Mouse (Mus musculus) kidney, postnatal 14 days (tissue): ENCODE data around the gene Prcc.
"Not testable (repeated sequence)": the region's sequence is repeated elsewhere in the genome, so short reads cannot be mapped to it uniquely, and the experiment has no call there.

Source experiments
- DNase-seq: peaks from one replicate; pipeline ENCODE4 v3.0.0; 2022; ENCODE audit warnings: mixed read lengths

Prcc gene

GRCm38 (mm10) chr3:87905880-87906485 is 20.6 kb upstream of the Prcc start, which contains the start of gene Hdgf:
Gene Hdgf (plus strand): TSS chr3:87906321.
- peak; percentile 97 for DNase-seq

- DNase-seq = no peak
These were observed 18.4 kb upstream of the Prcc start for GRCm38 (mm10) chr3:87903821-87904220.

GRCm38 (mm10) chr3:87901959-87902358 is 16.6 kb upstream of the Prcc start:
- not testable (repeated sequence) for DNase-seq

- DNase-seq = no peak
These were observed 15.7 kb upstream of the Prcc start for GRCm38 (mm10) chr3:87901036-87901624.

- no peak for DNase-seq
These were observed 14.4 kb upstream of the Prcc start for GRCm38 (mm10) chr3:87899776-87900175.

GRCm38 (mm10) chr3:87899266-87899665 is 13.9 kb upstream of the Prcc start:
- DNase-seq = no peak

GRCm38 (mm10) chr3:87893367-87893905 is 8.0 kb upstream of the Prcc start:
- DNase-seq = no peak

- no peak for DNase-seq
These were observed 6.1 kb upstream of the Prcc start for GRCm38 (mm10) chr3:87891481-87891880.

GRCm38 (mm10) chr3:87887400-87887799 is 2.0 kb upstream of the Prcc start:
- not testable (repeated sequence) for DNase-seq

- peak; percentile 10 for DNase-seq
These were observed 1.0 kb upstream of the Prcc start for GRCm38 (mm10) chr3:87886416-87886815.

- no peak for DNase-seq
These were observed 577 bp upstream of the Prcc start for GRCm38 (mm10) chr3:87886004-87886365.

GRCm38 (mm10) chr3:87884708-87885251 is 628 bp downstream of the Prcc start:
- no peak for DNase-seq

GRCm38 (mm10) chr3:87884291-87884690 is 1.1 kb downstream of the Prcc start:
- no peak for DNase-seq

- DNase-seq = no peak
These were observed 7.7 kb downstream of the Prcc start for GRCm38 (mm10) chr3:87877730-87878129.

GRCm38 (mm10) chr3:87864111-87864510 is 21.3 kb downstream of the Prcc start:
- DNase-seq = not testable (repeated sequence)

- peak; percentile 80 for DNase-seq
These were observed 25.6 kb downstream of the Prcc start for GRCm38 (mm10) chr3:87859813-87860212.

- DNase-seq = no peak
These were observed 27.7 kb downstream of the Prcc start for GRCm38 (mm10) chr3:87857666-87858065.

GRCm38 (mm10) chr3:87855936-87856335 is 29.5 kb downstream of the Prcc start:
- DNase-seq = no peak

- peak; percentile 67 for DNase-seq
These were observed 30.4 kb downstream of the Prcc start for GRCm38 (mm10) chr3:87854795-87855568.

- DNase-seq = no peak
These were observed 36.3 kb downstream of the Prcc start for GRCm38 (mm10) chr3:87849117-87849516.

- DNase-seq = no peak
These were observed 37.7 kb downstream of the Prcc start for GRCm38 (mm10) chr3:87847680-87848079.

GRCm38 (mm10) chr3:87846650-87847110 is 38.7 kb downstream of the Prcc start, which contains the start of gene Sh2d2a:
Gene Sh2d2a (plus strand): TSS chr3:87846755.
- DNase-seq = no peak

GRCm38 (mm10) chr3:87846186-87846585 is 39.2 kb downstream of the Prcc start:
- no peak for DNase-seq
